Mouse (Mus musculus) liver, embryonic 11.5 days (tissue): ENCODE data around the gene Eps15l1. TPM values are rescaled to one million over a fixed set of nuclear protein-coding genes. Genes with fewer than 3 reads are reported as not detected.
A peak's percentile ranks its signal among the peaks of the same experiment; 100 is the strongest.

Experiments
- ATAC-seq: fragments of 200-750 bp; cut with Nextera tagmentation; replicated peaks from 2 replicates; pipeline ENCODE4 v1.8.0; 2017; ENCODE audit warnings: moderate number of reproducible peaks, mild to moderate bottlenecking, moderate TSS enrichment, moderate library complexity; ENCODE audit not compliant: low FRiP score
- DNase-seq: peaks from one replicate; pipeline ENCODE4 v3.0.0-alpha.2; 2017; ENCODE audit warnings: low spot score
- H3K27ac ChIP-seq: fragments of 300-500 bp; sonication (generic); 2 replicates; pipeline ENCODE4 v1.5.1; 2014; ENCODE audit warnings: mild to moderate bottlenecking, low read depth, low read length, control low read depth
- H3K27me3 ChIP-seq: fragments of 300-500 bp; sonication (generic); replicated peaks from 2 replicates; pipeline ENCODE4 v1.6.1; 2014; ENCODE audit warnings: low read length, mixed read lengths; ENCODE audit not compliant: control insufficient read depth, insufficient read depth
- H3K36me3 ChIP-seq: fragments of 300-500 bp; sonication (generic); 2 replicates; pipeline ENCODE4 v1.6.1; 2014; ENCODE audit warnings: mild to moderate bottlenecking, low read length, moderate library complexity, mixed read lengths; ENCODE audit not compliant: control insufficient read depth, insufficient read depth
- H3K4me1 ChIP-seq: fragments of 300-500 bp; sonication (generic); replicated peaks from 2 replicates; pipeline ENCODE4 v1.6.1; 2014; ENCODE audit warnings: low read length, mixed read lengths; ENCODE audit not compliant: control insufficient read depth, insufficient read depth
- H3K4me2 ChIP-seq: fragments of 300-500 bp; sonication (generic); 2 replicates; pipeline ENCODE4 v1.6.1; 2014; ENCODE audit warnings: mild to moderate bottlenecking, control low read depth, moderate library complexity
- H3K4me3 ChIP-seq: fragments of 300-500 bp; sonication (generic); 2 replicates; pipeline ENCODE4 v1.5.1; 2014; ENCODE audit warnings: low read depth, low read length, control low read depth
- H3K9ac ChIP-seq: fragments of 300-500 bp; sonication (generic); 2 replicates; pipeline ENCODE4 v1.6.1; 2014; ENCODE audit warnings: low read depth, low read length, control low read depth
- H3K9me3 ChIP-seq: fragments of 300-500 bp; sonication (generic); 2 replicates; pipeline ENCODE4 v1.6.1; 2016; ENCODE audit warnings: low read length, inconsistent platforms, mixed read lengths; ENCODE audit not compliant: control insufficient read depth
- WGBS: fragments of 180-500 bp; shearing (Covaris S2); extraction: QIAGEN DNeasy Blood & Tissue Kit; methylation state at CpG from one replicate; pipeline ENCODE4 v1.1.7; 2014; 5-methylcytosine and 5-hydroxymethylcytosine counted together
- polyA plus RNA-seq: library from polyadenylated mRNA; unstranded; fragments of >200 nt; fragmentation: Nextera tagmentation; extraction: Ambion mirVana; gene quantifications from 2 replicates; pipeline ENCODE4 v1.2.1, GENCODE M21; 2014

Eps15l1 gene
- polyA plus RNA-seq, 1 experiment from 2014 or later = 45.8 TPM

GRCm38 (mm10) chr8:72429676-72430075, 8.4 kb upstream of the Eps15l1 start:
- no peaks in the 10 kb centered on the region for H3K9me3 ChIP-seq
- no peak overlapping the region for H3K4me2 ChIP-seq
- no peak overlapping the region for H3K4me3 ChIP-seq
- ATAC-seq (no peak), DNase-seq (no peak)
- no peaks in the 10 kb centered on the region for H3K36me3 ChIP-seq
- 41% methylated on average over 13 of the region's 13 CpGs for WGBS
- no peaks in the 10 kb centered on the region for H3K4me1 ChIP-seq
- no peak overlapping the region for H3K9ac ChIP-seq
- no peak overlapping the region for H3K27ac ChIP-seq
- no peaks in the 10 kb centered on the region for H3K27me3 ChIP-seq

DNA sequence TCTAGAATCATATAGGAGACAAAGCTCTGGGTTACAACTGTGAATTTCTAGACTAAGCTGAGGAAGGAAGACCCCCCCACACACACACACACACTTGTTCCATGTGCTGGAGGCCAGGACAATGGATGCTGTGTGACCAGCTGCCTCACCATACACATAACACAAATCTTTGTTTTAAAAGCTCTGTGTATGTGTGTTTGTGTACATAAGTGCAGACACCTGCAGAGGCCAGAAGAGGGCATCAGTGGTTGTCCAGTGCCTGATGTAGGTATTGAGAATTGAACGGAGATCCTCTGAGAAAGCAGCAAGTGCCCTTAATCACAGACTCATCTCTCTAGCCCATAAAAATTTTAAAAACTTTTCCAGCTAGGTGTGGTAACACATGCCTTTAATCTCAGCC, 1.7 kb upstream of the Eps15l1 start:
- H3K4me3 ChIP-seq = no peak overlapping the region
- DNase-seq (no peak), ATAC-seq (no peak)
- no peak overlapping the region for H3K4me2 ChIP-seq
- H3K27ac ChIP-seq = no peak overlapping the region
- 73% methylated on average over 1 of the region's 1 CpGs for WGBS
- H3K36me3 ChIP-seq = no peaks in the 10 kb centered on the region
- H3K9ac ChIP-seq = no peak overlapping the region
- H3K4me1 ChIP-seq = peaks cover 21% of the 10 kb centered on the region
- no peaks in the 10 kb centered on the region for H3K27me3 ChIP-seq
- H3K9me3 ChIP-seq = no peaks in the 10 kb centered on the region

DNA sequence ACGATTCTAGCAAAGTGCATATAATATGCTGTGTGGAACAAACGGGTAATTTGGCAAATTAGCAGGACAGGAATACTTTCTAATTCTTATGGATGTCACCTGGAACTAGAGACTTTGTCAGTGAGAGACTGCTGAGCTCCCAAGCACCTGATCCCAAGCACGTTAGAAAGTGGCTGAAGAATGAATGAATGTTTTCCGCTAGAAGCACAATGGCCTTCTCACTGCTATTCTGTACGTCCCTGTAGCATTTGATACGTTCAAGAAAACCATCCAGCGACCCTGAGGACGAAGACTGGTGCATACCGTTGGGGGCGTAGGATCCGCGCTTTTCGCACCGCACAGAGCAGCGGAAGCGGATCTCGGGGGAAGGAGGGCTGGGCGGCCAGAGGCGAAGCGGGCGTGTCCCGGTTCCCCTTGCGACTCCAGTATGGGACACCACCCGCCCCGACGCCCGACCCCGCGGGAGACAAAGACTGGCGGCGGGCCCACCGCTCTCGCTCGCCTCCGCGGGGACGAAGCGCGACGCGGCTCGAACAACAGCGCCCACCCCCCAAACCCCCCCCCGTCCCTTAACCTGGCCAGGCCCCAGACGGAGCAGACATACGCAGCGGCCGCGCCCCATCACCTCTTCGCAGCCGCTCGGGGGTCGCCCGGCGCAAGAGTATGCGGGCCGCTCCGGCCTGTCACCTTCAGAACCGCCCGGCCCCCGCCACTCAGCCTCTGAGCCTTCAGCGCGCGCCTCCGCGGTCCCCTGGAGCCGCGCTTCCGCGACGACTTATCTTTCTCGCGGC, 494 bp downstream of the Eps15l1 start:
- DNase-seq (peak; percentile 69), ATAC-seq (peak; percentile 40)
- Histone ChIP-seq H3K4me2 (peak overlapping the region; percentile 86), H3K4me1 (peaks cover 40% of the 10 kb centered on the region), H3K4me3 (peak overlapping the region; percentile 68), H3K36me3 (no peaks in the 10 kb centered on the region), H3K27ac (peak overlapping the region; percentile 60), H3K9me3 (no peaks in the 10 kb centered on the region), H3K27me3 (no peaks in the 10 kb centered on the region), H3K9ac (peak overlapping the region; percentile 84)
- 1% methylated on average over 67 of the region's 73 CpGs for WGBS

- Histone ChIP-seq H3K4me3 (no peak overlapping the region), H3K4me2 (no peak overlapping the region), H3K4me1 (peaks cover 67% of the 10 kb centered on the region), H3K9ac (no peak overlapping the region), H3K27ac (no peak overlapping the region), H3K9me3 (no peaks in the 10 kb centered on the region), H3K27me3 (no peaks in the 10 kb centered on the region), H3K36me3 (no peaks in the 10 kb centered on the region)
- ATAC-seq (no peak), DNase-seq (no peak)
- WGBS = 83% methylated on average over 4 of the region's 4 CpGs
These were observed 3.2 kb downstream of the Eps15l1 start for GRCm38 (mm10) chr8:72418073-72418472.

DNA sequence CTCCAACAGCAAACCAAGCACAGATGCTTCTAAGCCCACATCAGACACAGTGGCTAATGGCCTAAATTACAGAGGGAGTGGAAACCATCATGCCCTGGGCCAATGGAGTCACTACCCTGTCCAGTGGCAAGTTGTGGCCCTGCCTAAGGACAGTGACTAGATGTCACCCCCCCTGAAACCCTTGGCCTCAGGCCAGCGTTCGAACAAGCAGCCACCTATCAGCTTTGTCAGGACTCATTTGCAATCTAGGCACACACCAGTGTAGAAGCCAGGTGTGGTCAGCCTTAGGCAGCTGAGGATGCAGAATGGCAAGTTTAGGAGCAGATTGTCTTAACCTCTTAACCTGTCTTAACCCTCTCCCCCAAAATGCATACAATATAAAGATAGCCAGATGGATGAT, 6.0 kb downstream of the Eps15l1 start:
- 55% methylated on average over 2 of the region's 2 CpGs for WGBS
- Histone ChIP-seq H3K27me3 (no peaks in the 10 kb centered on the region), H3K4me1 (peaks cover 79% of the 10 kb centered on the region), H3K9ac (no peak overlapping the region), H3K36me3 (peaks cover 4% of the 10 kb centered on the region; the same call in 1 of the 2 replicates), H3K27ac (peak overlapping the region; percentile 54; the same call in 1 of the 2 replicates), H3K4me2 (no peak overlapping the region), H3K9me3 (no peaks in the 10 kb centered on the region), H3K4me3 (no peak overlapping the region)
- ATAC-seq = no peak
- no peak for DNase-seq

- no peaks in the 10 kb centered on the region for H3K27me3 ChIP-seq
- H3K4me2 ChIP-seq = peak overlapping the region; percentile 53
- H3K4me1 ChIP-seq = peaks cover 69% of the 10 kb centered on the region
- ATAC-seq (peak; percentile 93), DNase-seq (peak; percentile 50)
- peak overlapping the region; percentile 72; the same call in 1 of the 2 replicates for H3K27ac ChIP-seq
- peaks cover 4% of the 10 kb centered on the region; the same call in 1 of the 2 replicates for H3K36me3 ChIP-seq
- WGBS = 57% methylated on average over 7 of the region's 7 CpGs
- no peaks in the 10 kb centered on the region for H3K9me3 ChIP-seq
- H3K4me3 ChIP-seq = no peak overlapping the region
- peak overlapping the region; percentile 27; the same call in 1 of the 2 replicates for H3K9ac ChIP-seq
These were observed 7.4 kb downstream of the Eps15l1 start for GRCm38 (mm10) chr8:72413839-72414238.

- Histone ChIP-seq H3K4me2 (no peak overlapping the region), H3K9ac (no peak overlapping the region), H3K9me3 (no peaks in the 10 kb centered on the region), H3K36me3 (peaks cover 4% of the 10 kb centered on the region; the same call in 1 of the 2 replicates), H3K27ac (no peak overlapping the region), H3K27me3 (no peaks in the 10 kb centered on the region), H3K4me3 (no peak overlapping the region), H3K4me1 (peaks cover 35% of the 10 kb centered on the region)
- ATAC-seq (no peak), DNase-seq (no peak)
- WGBS = 68% methylated on average over 3 of the region's 3 CpGs
These were observed 11.8 kb downstream of the Eps15l1 start for GRCm38 (mm10) chr8:72409443-72409842.

- H3K9ac ChIP-seq = no peak overlapping the region
- peaks cover 4% of the 10 kb centered on the region; the same call in 1 of the 2 replicates for H3K36me3 ChIP-seq
- WGBS = 87% methylated on average over 1 of the region's 1 CpGs
- no peaks in the 10 kb centered on the region for H3K27me3 ChIP-seq
- DNase-seq (no peak), ATAC-seq (no peak)
- H3K9me3 ChIP-seq = no peaks in the 10 kb centered on the region
- peaks cover 19% of the 10 kb centered on the region for H3K4me1 ChIP-seq
- no peak overlapping the region for H3K4me2 ChIP-seq
- H3K27ac ChIP-seq = no peak overlapping the region
- H3K4me3 ChIP-seq = no peak overlapping the region
These were observed 13.4 kb downstream of the Eps15l1 start for GRCm38 (mm10) chr8:72407878-72408277.

GRCm38 (mm10) chr8:72402981-72403380, 18.3 kb downstream of the Eps15l1 start:
- H3K36me3 ChIP-seq = peaks cover 3% of the 10 kb centered on the region; the same call in 1 of the 2 replicates
- DNase-seq (no peak), ATAC-seq (no peak)
- no peaks in the 10 kb centered on the region for H3K27me3 ChIP-seq
- H3K9ac ChIP-seq = no peak overlapping the region
- no peak overlapping the region for H3K4me3 ChIP-seq
- no peak overlapping the region for H3K27ac ChIP-seq
- H3K4me2 ChIP-seq = no peak overlapping the region
- H3K9me3 ChIP-seq = no peaks in the 10 kb centered on the region
- WGBS = 90% methylated on average over 3 of the region's 3 CpGs
- peaks cover 12% of the 10 kb centered on the region; the same call in 1 of the 2 replicates for H3K4me1 ChIP-seq
